Mouse (Mus musculus): ENCODE measurements around the gene Rhog. TPM values are rescaled to one million over a fixed set of nuclear protein-coding genes. Genes with fewer than 3 reads are reported as not detected.

The Rhog gene
- polyA plus RNA-seq, 1 experiment from 2014 or later, result 48.6 TPM

- Histone ChIP-seq H3K4me2 (ENCODE audit: low read depth, low read length) (no peak overlapping the region), H3K4me1 (ENCODE audit: control insufficient read depth, insufficient read depth, low read length) (no peaks in the 10 kb centered on the region; the same call in 1 of the 2 replicates), H3K27ac (replicated peaks; ENCODE audit: low read depth, low read length) (no peak overlapping the region), H3K9me3 (replicated peaks; ENCODE audit: control insufficient read depth, low read length) (no peaks in the 10 kb centered on the region), H3K4me3 (ENCODE audit: low read depth, low read length) (no peak overlapping the region), H3K27me3 (ENCODE audit: control insufficient read depth, insufficient read depth, low read length) (no peaks in the 10 kb centered on the region; the same call in 1 of the 2 replicates), H3K9ac (replicated peaks; ENCODE audit: low read length) (no peak overlapping the region), H3K36me3 (replicated peaks; ENCODE audit: control insufficient read depth, insufficient read depth, low read depth, low read length) (no peaks in the 10 kb centered on the region)
- 82% methylated on average over 2 of the region's 2 CpGs for WGBS
- ATAC-seq (replicated peaks; ENCODE audit: insufficient number of reproducible peaks, low FRiP score, low TSS enrichment, low read depth), result no peak
- DNase-seq (ENCODE audit: low spot score), result no peak
Observed at GRCm38 (mm10) chr7:102263020-102263419, 7.2 kb upstream of the Rhog start.

- no peak for ATAC-seq (replicated peaks; ENCODE audit: insufficient number of reproducible peaks, low FRiP score, low TSS enrichment, low read depth)
- 93% methylated on average over 1 of the region's 1 CpGs for WGBS
Observed at GRCm38 (mm10) chr7:102260518-102260917, 4.7 kb upstream of the Rhog start.

GRCm38 (mm10) chr7:102259716-102260479 lies 4.0 kb upstream of the Rhog start:
- no peak for DNase-seq (ENCODE audit: low spot score)
- no peak overlapping the region for H3K4me2 ChIP-seq (ENCODE audit: low read depth, low read length)
- no peak overlapping the region for H3K9ac ChIP-seq (replicated peaks; ENCODE audit: low read length)
- ATAC-seq (replicated peaks; ENCODE audit: insufficient number of reproducible peaks, low FRiP score, low TSS enrichment, low read depth), result no peak
- H3K4me3 ChIP-seq (ENCODE audit: low read depth, low read length), result no peak overlapping the region
- H3K36me3 ChIP-seq (replicated peaks; ENCODE audit: control insufficient read depth, insufficient read depth, low read depth, low read length), result no peaks in the 10 kb centered on the region
- WGBS, result 83% methylated on average over 10 of the region's 10 CpGs
- H3K4me1 ChIP-seq (ENCODE audit: control insufficient read depth, insufficient read depth, low read length), result no peaks in the 10 kb centered on the region
- H3K27me3 ChIP-seq (ENCODE audit: control insufficient read depth, insufficient read depth, low read length), result no peaks in the 10 kb centered on the region
- H3K27ac ChIP-seq (replicated peaks; ENCODE audit: low read depth, low read length), result no peak overlapping the region
- no peaks in the 10 kb centered on the region for H3K9me3 ChIP-seq (replicated peaks; ENCODE audit: control insufficient read depth, low read length)

More at GRCm38 (mm10) chr7:102260518-102260917, 4.7 kb upstream of the Rhog start:
- Histone ChIP-seq H3K9me3 (replicated peaks; ENCODE audit: control insufficient read depth, low read length) (no peaks in the 10 kb centered on the region), H3K4me1 (ENCODE audit: control insufficient read depth, insufficient read depth, low read length) (no peaks in the 10 kb centered on the region), H3K27ac (replicated peaks; ENCODE audit: low read depth, low read length) (no peak overlapping the region), H3K27me3 (ENCODE audit: control insufficient read depth, insufficient read depth, low read length) (no peaks in the 10 kb centered on the region), H3K4me3 (ENCODE audit: low read depth, low read length) (no peak overlapping the region), H3K36me3 (replicated peaks; ENCODE audit: control insufficient read depth, insufficient read depth, low read depth, low read length) (no peaks in the 10 kb centered on the region), H3K4me2 (ENCODE audit: low read depth, low read length) (no peak overlapping the region), H3K9ac (replicated peaks; ENCODE audit: low read length) (no peak overlapping the region)
- DNase-seq (ENCODE audit: low spot score), result no peak

GRCm38 (mm10) chr7:102258753-102259152 lies 2.9 kb upstream of the Rhog start:
- Histone ChIP-seq H3K4me3 (ENCODE audit: low read depth, low read length) (no peak overlapping the region), H3K27me3 (ENCODE audit: control insufficient read depth, insufficient read depth, low read length) (no peaks in the 10 kb centered on the region), H3K4me2 (ENCODE audit: low read depth, low read length) (no peak overlapping the region), H3K27ac (replicated peaks; ENCODE audit: low read depth, low read length) (no peak overlapping the region), H3K4me1 (ENCODE audit: control insufficient read depth, insufficient read depth, low read length) (no peaks in the 10 kb centered on the region), H3K36me3 (replicated peaks; ENCODE audit: control insufficient read depth, insufficient read depth, low read depth, low read length) (no peaks in the 10 kb centered on the region), H3K9ac (replicated peaks; ENCODE audit: low read length) (no peak overlapping the region), H3K9me3 (replicated peaks; ENCODE audit: control insufficient read depth, low read length) (no peaks in the 10 kb centered on the region)
- DNase-seq (ENCODE audit: low spot score) (no peak), ATAC-seq (replicated peaks; ENCODE audit: insufficient number of reproducible peaks, low FRiP score, low TSS enrichment, low read depth) (no peak)
- WGBS, result 74% methylated on average over 3 of the region's 3 CpGs

GRCm38 (mm10) chr7:102258189-102258588 lies 2.3 kb upstream of the Rhog start:
- Histone ChIP-seq H3K4me1 (ENCODE audit: control insufficient read depth, insufficient read depth, low read length) (no peaks in the 10 kb centered on the region), H3K36me3 (replicated peaks; ENCODE audit: control insufficient read depth, insufficient read depth, low read depth, low read length) (no peaks in the 10 kb centered on the region), H3K4me3 (ENCODE audit: low read depth, low read length) (no peak overlapping the region), H3K27ac (replicated peaks; ENCODE audit: low read depth, low read length) (no peak overlapping the region), H3K9me3 (replicated peaks; ENCODE audit: control insufficient read depth, low read length) (no peaks in the 10 kb centered on the region), H3K4me2 (ENCODE audit: low read depth, low read length) (no peak overlapping the region), H3K27me3 (ENCODE audit: control insufficient read depth, insufficient read depth, low read length) (no peaks in the 10 kb centered on the region), H3K9ac (replicated peaks; ENCODE audit: low read length) (no peak overlapping the region)
- peak; percentile 87 for DNase-seq (ENCODE audit: low spot score)
- ATAC-seq (replicated peaks; ENCODE audit: insufficient number of reproducible peaks, low FRiP score, low TSS enrichment, low read depth), result peak; percentile 74; the same call in 1 of the 2 replicates
- WGBS, result 22% methylated on average over 4 of the region's 4 CpGs

- Histone ChIP-seq H3K4me1 (ENCODE audit: control insufficient read depth, insufficient read depth, low read length) (no peaks in the 10 kb centered on the region), H3K4me2 (ENCODE audit: low read depth, low read length) (no peak overlapping the region), H3K9me3 (replicated peaks; ENCODE audit: control insufficient read depth, low read length) (no peaks in the 10 kb centered on the region), H3K36me3 (replicated peaks; ENCODE audit: control insufficient read depth, insufficient read depth, low read depth, low read length) (no peaks in the 10 kb centered on the region), H3K27me3 (ENCODE audit: control insufficient read depth, insufficient read depth, low read length) (no peaks in the 10 kb centered on the region), H3K4me3 (ENCODE audit: low read depth, low read length) (no peak overlapping the region), H3K9ac (replicated peaks; ENCODE audit: low read length) (no peak overlapping the region), H3K27ac (replicated peaks; ENCODE audit: low read depth, low read length) (no peak overlapping the region)
- WGBS, result 80% methylated on average over 3 of the region's 3 CpGs
- ATAC-seq (replicated peaks; ENCODE audit: insufficient number of reproducible peaks, low FRiP score, low TSS enrichment, low read depth) (no peak), DNase-seq (ENCODE audit: low spot score) (no peak)
Observed at GRCm38 (mm10) chr7:102256636-102257035, 782 bp upstream of the Rhog start.

GRCm38 (mm10) chr7:102253631-102254030 lies 2.2 kb downstream of the Rhog start:
- H3K4me1 ChIP-seq (ENCODE audit: control insufficient read depth, insufficient read depth, low read length), result no peaks in the 10 kb centered on the region
- H3K36me3 ChIP-seq (replicated peaks; ENCODE audit: control insufficient read depth, insufficient read depth, low read depth, low read length), result no peaks in the 10 kb centered on the region
- no peaks in the 10 kb centered on the region for H3K9me3 ChIP-seq (replicated peaks; ENCODE audit: control insufficient read depth, low read length)
- no peak overlapping the region for H3K4me2 ChIP-seq (ENCODE audit: low read depth, low read length)
- no peaks in the 10 kb centered on the region for H3K27me3 ChIP-seq (ENCODE audit: control insufficient read depth, insufficient read depth, low read length)
- H3K27ac ChIP-seq (replicated peaks; ENCODE audit: low read depth, low read length), result no peak overlapping the region
- H3K4me3 ChIP-seq (ENCODE audit: low read depth, low read length), result no peak overlapping the region
- ATAC-seq (replicated peaks; ENCODE audit: insufficient number of reproducible peaks, low FRiP score, low TSS enrichment, low read depth) (no peak), DNase-seq (ENCODE audit: low spot score) (no peak)
- H3K9ac ChIP-seq (replicated peaks; ENCODE audit: low read length), result no peak overlapping the region
- 85% methylated on average over 1 of the region's 1 CpGs for whole genome bisulfite sequencing

GRCm38 (mm10) chr7:102250631-102251214 lies 5.1 kb downstream of the Rhog start:
- DNase-seq (ENCODE audit: low spot score), result peak; percentile 88
- peak overlapping the region; percentile 80 for H3K9ac ChIP-seq (replicated peaks; ENCODE audit: low read length)
- peak overlapping the region; percentile 81 for H3K4me3 ChIP-seq (ENCODE audit: low read depth, low read length)
- H3K9me3 ChIP-seq (replicated peaks; ENCODE audit: control insufficient read depth, low read length), result no peaks in the 10 kb centered on the region
- peak overlapping the region; percentile 90 for H3K27ac ChIP-seq (replicated peaks; ENCODE audit: low read depth, low read length)
- H3K4me1 ChIP-seq (ENCODE audit: control insufficient read depth, insufficient read depth, low read length), result peaks cover 2% of the 10 kb centered on the region
- no peaks in the 10 kb centered on the region for H3K27me3 ChIP-seq (ENCODE audit: control insufficient read depth, insufficient read depth, low read length)
- peak overlapping the region; percentile 78 for H3K4me2 ChIP-seq (ENCODE audit: low read depth, low read length)
- ATAC-seq (replicated peaks; ENCODE audit: insufficient number of reproducible peaks, low FRiP score, low TSS enrichment, low read depth), result peak; percentile 71
- WGBS, result under 1% methylated on average over 33 of the region's 33 CpGs
- no peaks in the 10 kb centered on the region for H3K36me3 ChIP-seq (replicated peaks; ENCODE audit: control insufficient read depth, insufficient read depth, low read depth, low read length)

Measured in embryonic facial prominence, embryonic 11.5 days (tissue).